Mouse (Mus musculus) heart, postnatal 14 days (tissue): ENCODE results near the gene Pax8. TPM values are rescaled to one million over a fixed set of nuclear protein-coding genes. Genes with fewer than 3 reads are reported as not detected.
A peak's percentile ranks its signal among the peaks of the same experiment; 100 is the strongest.

ENCODE experiments used
- DNase-seq, 2 experiments: peaks; one replicate each; pipeline ENCODE4 v3.0.0; 2021 to 2022
- intact Hi-C: fragments of 180-260 bp; cut with DNase I; formaldehyde crosslinking; loops from one replicate; pipeline ENCODE4 v1.15.1; 2025
- total RNA-seq, 2 experiments: library from RNA; stranded (reverse); gene quantifications; 2 replicates each; pipeline ENCODE4 v1.2.3; 2021

Gene Pax8
- total RNA-seq, 2 experiments from 2014 or later: not detected

DNA sequence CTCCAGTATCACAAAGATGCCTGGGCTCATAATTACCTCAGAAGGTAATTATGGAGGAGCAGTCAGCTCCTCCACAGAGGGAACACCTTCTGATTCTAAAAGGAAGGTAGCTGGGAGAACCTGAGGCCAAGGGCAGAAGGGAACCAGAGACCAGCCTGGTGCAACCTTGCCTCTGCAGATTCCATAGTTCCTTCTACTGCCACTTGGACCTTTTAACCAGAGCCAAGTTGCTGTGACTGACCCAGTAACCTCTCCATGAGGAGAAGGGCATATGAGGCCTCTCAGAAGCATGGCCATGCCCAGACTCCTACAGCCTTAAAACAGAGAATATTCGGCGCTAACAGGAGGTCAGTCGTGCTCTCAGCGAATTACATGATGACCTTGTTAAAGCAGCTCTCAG lies 57.8 kb downstream of the Pax8 start:
- no peak for DNase-seq
- intact Hi-C loops: no loop called here

DNA sequence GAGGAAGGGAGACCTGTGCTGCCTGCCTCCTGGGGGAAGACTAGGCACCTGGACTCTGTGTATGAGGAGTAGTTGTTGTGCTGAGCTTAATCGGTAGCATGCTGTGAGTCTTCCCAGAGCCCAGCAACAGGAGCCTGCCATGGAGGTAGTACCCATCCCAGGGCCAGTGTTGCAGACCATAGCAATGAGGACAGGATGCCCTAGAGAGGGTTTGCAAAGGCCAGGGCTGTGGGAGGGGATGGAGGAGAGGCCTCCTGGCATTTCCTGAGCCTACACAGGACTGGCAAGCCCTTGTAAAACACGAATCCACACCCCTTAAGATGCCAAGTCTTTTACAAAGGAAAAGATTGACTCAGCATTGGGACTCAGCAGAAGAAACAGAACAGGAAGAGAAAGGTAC lies 58.3 kb downstream of the Pax8 start:
- DNase-seq: no peak
- intact Hi-C loops: no loop called here

DNA sequence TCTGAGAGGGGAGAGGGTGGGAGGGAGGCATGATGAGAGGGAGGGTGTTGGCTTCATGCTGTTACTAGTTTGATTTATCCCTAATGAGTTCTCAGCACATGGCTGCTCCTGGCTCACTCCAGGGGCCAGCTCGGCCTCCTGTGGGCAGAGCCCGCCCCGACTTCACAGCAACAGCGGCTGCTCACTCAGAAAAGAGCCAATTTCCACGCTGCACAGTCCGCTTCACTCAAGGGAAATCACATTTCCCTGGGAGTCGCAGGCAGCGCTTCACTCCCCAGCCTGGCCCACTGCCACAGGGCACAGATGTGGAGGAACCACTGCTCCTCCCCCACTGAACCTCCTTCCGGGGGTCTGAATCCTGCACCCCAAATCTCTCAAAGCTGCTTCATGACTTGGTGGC lies 58.7 kb downstream of the Pax8 start:
- intact Hi-C loops: no loop called here
- DNase-seq: peak in 1 of 2 experiments; percentile 29

- intact Hi-C loops: loop anchor here (5.0 kb wide), 1 partner anchor 64 kb away; the partner anchor contains the start of gene Pax8
- no peak for DNase-seq
Measured at GRCm38 (mm10) chr2:24413677-24414076, 61.7 kb downstream of the Pax8 start.

DNA sequence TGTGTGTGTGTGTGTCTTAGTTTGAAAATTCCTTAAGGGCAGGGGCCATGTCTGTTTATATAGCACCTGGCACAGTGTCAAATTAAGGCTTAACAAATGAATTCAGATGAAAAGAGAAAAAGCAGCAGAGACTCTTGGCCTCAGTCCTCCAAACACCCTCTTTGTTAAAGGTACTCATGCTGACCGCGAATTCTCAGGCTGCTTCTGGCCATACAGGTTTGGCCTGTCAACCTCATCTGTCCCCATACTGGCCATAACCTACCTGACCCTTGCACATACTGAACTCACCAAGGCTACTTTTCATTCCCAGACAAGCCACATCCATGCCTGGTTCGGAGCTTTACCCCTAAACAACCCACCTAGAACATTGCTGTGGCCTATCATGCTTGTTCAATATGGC lies 62.2 kb downstream of the Pax8 start:
- DNase-seq: no peak
- intact Hi-C loops: loop anchor here (5.0 kb wide), 1 partner anchor 64 kb away; the partner anchor contains the start of gene Pax8

DNA sequence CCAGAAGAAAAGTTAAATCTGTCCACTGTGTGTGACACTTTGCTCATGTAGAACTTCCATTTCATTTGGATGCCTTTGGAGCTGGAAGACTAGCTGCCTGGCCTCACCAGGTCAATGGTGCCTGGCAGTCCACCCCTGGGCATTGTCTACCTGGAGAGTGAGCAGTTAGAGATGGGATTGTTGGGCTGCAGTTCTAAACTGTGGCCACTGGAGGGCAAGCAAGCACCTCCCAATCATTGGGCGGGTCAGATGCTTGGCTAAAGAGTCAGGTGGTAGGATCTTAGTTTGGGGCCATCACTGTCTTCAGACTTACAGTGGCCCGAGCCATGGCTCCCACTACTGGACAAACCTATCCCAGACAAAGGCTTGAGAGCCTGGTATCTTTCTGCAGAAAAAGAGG lies 66.2 kb downstream of the Pax8 start:
- peak; percentile 71 to 76 for DNase-seq
- intact Hi-C loops: loop anchor here (1.0 to 2.0 kb wide), 2 partner anchors 159 to 346 kb away; no protein-coding TSS in a partner anchor

DNA sequence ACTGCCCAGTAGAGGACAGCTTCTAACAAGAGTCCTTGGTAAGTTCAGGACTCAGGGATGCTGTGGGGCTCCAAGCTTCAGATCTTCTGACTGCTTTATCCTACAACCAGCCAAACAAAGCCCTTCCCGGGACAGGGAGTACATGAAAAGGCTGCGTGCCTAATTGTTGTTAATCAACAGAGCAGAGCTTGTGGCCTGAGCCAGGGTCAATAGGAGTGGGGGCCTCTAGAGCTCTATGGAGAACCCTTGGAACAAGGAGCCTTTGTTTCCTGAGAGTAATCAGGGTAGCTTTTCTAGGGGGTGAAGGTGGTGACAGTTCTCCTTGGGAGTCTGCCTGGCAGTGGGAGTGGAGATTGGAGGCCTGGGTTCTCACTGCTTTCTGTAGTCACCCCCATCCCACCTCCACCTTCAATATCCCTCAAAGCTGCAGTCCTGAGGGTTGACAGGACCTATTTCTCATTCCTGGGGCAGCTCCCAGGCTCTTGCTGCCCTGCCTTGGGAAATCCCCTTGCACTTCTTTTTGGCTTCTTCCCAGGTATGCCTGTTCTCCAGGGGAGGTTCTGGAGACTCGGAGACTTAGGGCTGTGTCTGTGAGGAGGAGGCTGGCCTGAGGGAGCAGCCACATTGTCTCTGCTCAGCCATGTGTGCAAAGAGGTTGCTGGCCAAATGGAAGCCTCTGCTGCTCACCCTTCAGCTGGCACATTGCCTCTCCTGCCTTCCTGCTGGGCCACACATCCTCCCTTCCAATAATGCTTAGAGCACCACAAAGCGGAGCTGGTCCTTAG lies 67.5 kb downstream of the Pax8 start:
- intact Hi-C loops: loop anchor here (2.0 kb wide), 1 partner anchor 347 kb away; no protein-coding TSS in a partner anchor
- DNase-seq: no peak

DNA sequence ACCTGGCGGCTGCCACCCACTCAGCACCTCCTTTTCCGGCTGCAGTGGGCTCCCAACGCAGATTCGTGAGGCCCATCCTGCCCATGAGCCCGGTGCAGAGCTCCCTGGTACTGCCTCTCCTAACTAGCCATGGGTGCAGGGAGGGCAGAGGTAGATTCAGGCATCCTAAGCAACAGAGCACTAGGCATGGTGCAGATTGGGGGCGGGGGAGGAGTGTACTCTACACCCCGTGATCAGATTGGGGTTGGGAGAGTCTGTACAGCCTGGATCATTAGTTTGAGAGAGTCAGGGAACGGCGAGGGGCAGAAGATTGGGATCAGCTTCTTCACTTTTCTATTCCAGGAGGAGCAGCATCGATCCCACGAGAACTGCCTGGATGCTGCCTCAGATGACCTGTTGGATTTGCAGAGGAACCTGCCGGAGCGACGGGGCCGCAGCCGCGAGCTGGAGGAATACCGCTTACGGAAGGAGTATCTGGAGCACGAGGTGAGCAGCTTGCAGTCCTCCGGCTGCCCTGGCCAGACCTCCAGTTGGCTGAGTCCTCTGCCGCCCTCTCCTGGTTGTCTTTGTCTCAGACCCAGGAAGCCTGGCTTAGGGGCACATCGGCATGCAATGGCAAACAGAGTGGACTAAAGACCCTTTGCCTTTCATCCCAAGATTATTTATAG lies 69.9 kb downstream of the Pax8 start:
- intact Hi-C loops: loop anchor here (1.0 kb wide), 2 partner anchors 48 to 108 kb away; no protein-coding TSS in a partner anchor
- DNase-seq: peak; percentile 74 to 84

DNA sequence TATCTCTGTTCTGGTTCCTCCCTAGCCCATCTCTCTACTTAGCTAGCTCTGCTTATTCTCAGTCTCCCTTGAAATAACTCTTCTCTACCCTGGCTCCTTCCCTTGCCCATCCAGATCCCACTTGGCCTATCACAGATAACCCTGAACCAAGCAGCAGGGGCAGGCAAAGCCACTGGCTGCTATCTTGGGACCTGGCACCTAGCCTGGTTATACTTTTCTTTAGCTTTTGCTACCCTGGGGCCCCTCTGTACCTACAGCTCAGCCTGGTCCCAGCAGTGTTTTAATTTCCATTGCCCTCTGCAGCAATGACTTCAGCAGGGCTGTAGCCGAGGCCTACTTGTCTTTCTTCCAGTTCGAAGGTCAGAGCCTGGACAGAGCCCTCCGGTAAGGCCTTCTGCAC lies 74.7 kb downstream of the Pax8 start:
- intact Hi-C loops: no loop called here
- no peak for DNase-seq

DNA sequence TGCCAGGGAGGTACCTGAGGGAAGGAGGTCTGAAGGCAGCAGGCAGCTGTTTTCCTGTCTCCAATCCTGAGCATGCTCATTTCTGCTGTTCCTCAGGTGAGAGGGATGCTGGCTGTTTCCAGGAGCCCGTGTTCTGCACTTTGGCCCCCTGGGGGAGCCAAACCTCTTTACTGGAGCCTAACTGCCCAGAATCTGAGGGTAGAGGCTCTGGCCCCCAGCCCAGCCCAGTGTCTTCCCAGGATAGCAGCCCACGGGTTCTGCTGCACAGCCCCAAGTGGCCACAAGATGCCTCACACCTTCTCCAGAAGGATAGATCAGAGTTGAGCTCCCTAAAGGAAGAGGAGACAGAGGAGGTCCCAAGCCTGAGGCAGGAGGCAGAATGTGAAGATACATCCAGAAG lies 78.3 kb downstream of the Pax8 start:
- no peak for DNase-seq
- intact Hi-C loops: no loop called here

DNA sequence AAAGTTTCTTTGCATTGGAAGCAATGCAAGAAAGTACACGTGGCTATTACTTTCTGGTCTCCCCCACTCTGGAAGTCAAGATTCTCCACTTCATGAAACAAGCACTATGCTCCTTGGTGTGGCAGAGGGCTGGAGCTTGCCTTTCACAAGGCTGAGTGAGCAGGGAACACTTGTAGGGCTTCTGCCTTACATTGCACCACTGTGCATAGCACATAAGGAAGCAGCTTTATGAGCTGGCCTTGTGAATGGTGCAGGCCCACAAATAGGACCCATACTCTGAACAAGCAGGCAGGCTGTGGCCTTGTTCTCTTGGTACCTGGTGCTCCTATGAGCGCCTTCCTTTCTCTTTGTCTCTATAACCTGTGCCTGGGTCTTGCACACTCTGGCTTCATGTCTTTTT lies 82.1 kb downstream of the Pax8 start:
- no peak for DNase-seq

DNA sequence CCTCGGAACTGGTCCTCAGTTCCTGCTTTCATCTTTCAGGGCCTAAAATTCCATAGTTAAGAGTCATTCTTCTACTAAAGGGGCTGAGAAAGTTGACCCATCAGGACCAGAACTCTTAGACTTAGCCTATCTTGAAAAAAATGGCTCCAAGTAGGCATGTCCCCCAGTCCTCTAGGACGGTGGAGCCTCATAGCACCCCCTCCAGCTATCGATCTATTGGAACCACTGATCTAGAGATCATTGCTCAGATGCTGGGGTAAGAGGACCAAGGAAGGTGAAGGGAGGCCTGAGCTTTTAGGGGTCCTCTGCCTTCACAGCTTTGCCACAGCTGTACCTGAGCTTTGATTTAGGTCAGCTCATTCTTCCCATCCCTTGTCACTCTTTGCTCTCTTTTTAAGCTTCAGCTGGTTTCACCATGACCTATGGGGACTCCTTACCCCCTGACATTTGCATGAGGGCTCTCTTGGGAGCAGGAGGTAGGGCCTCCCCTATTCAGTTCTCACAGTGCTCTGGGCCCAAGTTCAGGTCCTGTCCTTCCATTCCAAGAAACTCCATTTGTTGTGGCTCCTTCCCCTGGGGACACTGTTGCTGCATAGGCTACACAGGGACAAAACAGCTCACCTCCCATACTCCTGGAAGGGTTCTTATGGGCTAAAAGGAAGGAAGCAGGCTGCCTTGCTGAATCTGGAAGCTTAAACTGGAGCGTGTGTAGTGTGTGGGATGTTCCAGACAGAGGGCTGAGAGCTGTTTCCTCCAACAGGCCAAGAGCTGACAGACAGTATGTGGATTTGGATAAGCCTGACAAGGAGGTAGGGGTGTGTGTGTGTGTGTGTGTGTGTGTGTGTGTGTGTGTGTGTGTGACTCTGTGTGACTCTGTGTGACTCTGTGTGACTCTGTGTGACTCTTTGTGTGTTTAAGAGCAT lies 87.8 kb downstream of the Pax8 start:
- DNase-seq: no peak
- intact Hi-C loops: no loop called here

More for the DNA sequence above, 82.1 kb downstream of the Pax8 start:
- intact Hi-C loops: no loop called here

DNA sequence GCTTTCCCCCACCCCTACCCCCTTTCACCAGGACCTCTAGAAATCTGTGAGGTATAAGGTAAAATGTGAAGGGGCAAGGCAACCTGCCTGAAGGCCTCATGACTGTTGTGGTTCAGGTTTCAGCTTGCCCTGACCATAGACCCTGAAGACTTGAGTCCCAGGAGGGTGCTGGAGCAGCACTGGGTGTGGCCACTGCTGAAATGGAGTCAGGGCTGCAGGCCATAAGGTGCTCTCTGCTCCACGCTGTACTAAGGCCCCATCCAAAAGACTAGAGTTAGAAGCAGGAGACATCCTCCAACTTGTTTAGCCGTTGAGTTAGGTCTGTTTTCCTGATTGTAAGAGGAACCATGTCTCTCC lies 88.5 kb downstream of the Pax8 start:
- DNase-seq: no peak
- intact Hi-C loops: no loop called here

DNA sequence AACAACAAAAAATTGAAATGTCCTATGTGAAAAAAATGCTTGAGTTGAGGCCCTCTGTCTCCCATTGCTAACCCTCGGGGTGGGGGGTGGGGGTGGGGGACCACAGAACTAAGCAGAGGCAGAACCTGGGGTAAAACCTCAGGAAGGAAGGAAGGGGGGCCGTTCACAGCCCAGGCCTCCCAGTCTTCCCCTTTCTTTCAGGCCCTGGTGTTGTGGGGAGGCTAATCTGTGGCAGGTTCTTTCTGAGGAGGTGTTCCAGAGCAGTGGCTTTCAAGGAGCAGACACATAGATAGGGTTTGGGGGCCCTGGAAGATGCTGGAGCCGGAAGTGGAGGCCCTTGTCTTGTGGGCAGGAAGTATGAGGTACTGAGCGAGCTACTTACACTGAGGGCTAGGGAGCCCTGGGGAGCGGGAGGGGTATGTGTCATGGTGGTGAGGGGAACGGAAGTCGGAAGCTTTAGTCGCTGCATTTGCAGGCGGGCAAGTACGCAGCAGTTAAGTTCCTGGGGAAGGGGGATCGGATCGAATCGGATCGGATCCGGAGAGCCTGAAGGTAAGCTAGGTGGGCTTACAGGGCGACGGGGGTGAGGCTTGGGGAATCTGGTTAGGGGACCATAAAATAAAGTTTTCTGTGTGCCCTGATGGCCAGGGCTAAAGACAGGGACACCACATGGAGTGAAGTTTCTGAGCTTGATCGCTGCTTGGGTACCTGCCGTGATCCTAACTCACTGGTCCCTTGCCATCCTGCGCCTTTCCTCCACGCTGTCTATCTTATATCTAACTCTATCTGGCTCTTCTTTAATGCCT lies 89.0 kb downstream of the Pax8 start:
- peak in 1 of 2 experiments; percentile 5 for DNase-seq
- intact Hi-C loops: no loop called here

- no peak for DNase-seq
- intact Hi-C loops: no loop called here
Measured at GRCm38 (mm10) chr2:24385111-24385961, 90.1 kb downstream of the Pax8 start.

DNA sequence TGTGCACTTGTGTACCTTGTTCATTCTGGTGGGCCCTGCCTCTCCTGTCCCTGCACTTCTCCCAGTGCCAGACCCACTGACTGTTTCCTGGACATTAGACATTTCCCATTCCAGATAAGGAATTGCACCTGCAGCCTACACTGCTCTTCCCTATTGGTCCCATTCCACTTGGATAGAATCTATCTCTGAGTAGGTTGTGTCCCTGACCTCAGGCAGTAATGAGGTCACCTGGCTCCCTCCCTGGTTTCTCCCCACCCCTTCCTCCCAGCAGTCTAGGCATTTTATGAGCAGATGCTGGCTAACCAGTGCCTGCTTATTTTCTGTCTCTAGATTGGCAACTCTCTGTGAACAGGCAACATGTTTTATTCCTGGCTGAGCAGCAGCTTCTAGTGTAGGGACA lies 91.0 kb downstream of the Pax8 start:
- no peak for DNase-seq
- intact Hi-C loops: no loop called here

DNA sequence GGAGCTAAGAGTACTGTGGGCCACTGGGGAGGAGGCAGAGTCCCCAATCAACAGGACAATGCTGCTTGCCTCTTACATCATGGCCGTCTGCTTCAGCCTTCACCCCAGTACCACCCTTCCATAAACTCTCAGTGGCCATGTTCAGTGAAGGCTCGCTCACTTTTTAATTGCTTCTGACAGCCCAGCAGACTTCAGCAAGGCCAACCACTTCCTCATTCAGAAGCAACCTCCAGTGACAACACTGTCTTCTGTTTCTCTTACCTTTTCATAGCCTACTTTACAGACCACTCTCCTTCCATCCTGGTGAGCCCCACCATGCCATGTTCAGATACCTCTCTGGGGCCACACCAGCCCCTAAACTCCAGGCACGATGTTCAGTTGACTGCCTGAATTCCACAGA lies 91.8 kb downstream of the Pax8 start:
- intact Hi-C loops: no loop called here

GRCm38 (mm10) chr2:24382456-24383230 lies 92.8 kb downstream of the Pax8 start:
- intact Hi-C loops: no loop called here
- DNase-seq: no peak

More for the DNA sequence above, 91.8 kb downstream of the Pax8 start:
- DNase-seq: no peak
